Mouse (Mus musculus) liver, postnatal 0 days (tissue): ENCODE data around the gene Kctd7. TPM values are rescaled to one million over a fixed set of nuclear protein-coding genes. Genes with fewer than 3 reads are reported as not detected.

ENCODE experiments used
- ATAC-seq: fragments of 200-750 bp; cut with Nextera tagmentation; 2 replicates; pipeline ENCODE4 v1.8.0; 2017; ENCODE audit warnings: mild to moderate bottlenecking, moderate library complexity
- DNase-seq: peaks from one replicate; pipeline ENCODE4 v3.0.0-alpha.2; 2016
- H3K27ac ChIP-seq: fragments of 300-500 bp; sonication (generic); 2 replicates; pipeline ENCODE4 v1.5.1; 2014; ENCODE audit warnings: antibody characterized with exemption, moderate library complexity, mild to moderate bottlenecking, low read depth
- H3K27me3 ChIP-seq: fragments of 300-500 bp; sonication (generic); 2 replicates; pipeline ENCODE4 v1.6.1; 2014; ENCODE audit warnings: low read length, control low read depth, mixed read lengths; ENCODE audit not compliant: insufficient read depth
- H3K36me3 ChIP-seq: fragments of 300-500 bp; sonication (generic); replicated peaks from 2 replicates; pipeline ENCODE4 v1.6.1; 2014; ENCODE audit warnings: mild to moderate bottlenecking, control low read depth, low read length, moderate library complexity, mixed read lengths; ENCODE audit not compliant: insufficient read depth
- H3K4me1 ChIP-seq: fragments of 300-500 bp; sonication (generic); 2 replicates; pipeline ENCODE4 v1.6.1; 2014; ENCODE audit warnings: antibody characterized with exemption, mild to moderate bottlenecking, control low read depth; ENCODE audit not compliant: insufficient read depth
- H3K4me2 ChIP-seq: fragments of 300-500 bp; sonication (generic); 2 replicates; pipeline ENCODE4 v1.6.1; 2014; ENCODE audit warnings: low read depth, mild to moderate bottlenecking, low read length, moderate library complexity, mixed read lengths
- H3K4me3 ChIP-seq: fragments of 300-500 bp; sonication (generic); 2 replicates; pipeline ENCODE4 v1.5.1; 2014; ENCODE audit warnings: low read depth, low read length
- H3K9ac ChIP-seq: fragments of 300-500 bp; sonication (generic); replicated peaks from 2 replicates; pipeline ENCODE4 v1.6.1; 2014; ENCODE audit warnings: mild to moderate bottlenecking, moderate library complexity
- H3K9me3 ChIP-seq: fragments of 300-500 bp; sonication (generic); 2 replicates; pipeline ENCODE4 v1.6.1; 2016; ENCODE audit warnings: mild to moderate bottlenecking, control low read depth, low read length, mixed read lengths
- CTCF ChIP-seq: sonication (generic); IDR thresholded peaks from 2 replicates; pipeline ENCODE4 v1.5.1; 2016; ENCODE audit warnings: antibody characterized with exemption, low read depth
- EP300 ChIP-seq: IDR thresholded peaks from 2 replicates; pipeline ENCODE4 v1.6.1; 2016; ENCODE audit warnings: antibody characterized with exemption, low read depth, mild to moderate bottlenecking
- WGBS: fragments of 180-500 bp; shearing (Covaris S2); extraction: QIAGEN DNeasy Blood & Tissue Kit; methylation state at CpG from one replicate; pipeline ENCODE4 v1.1.7; 2014; ENCODE audit not compliant: insufficient replicate concordance; 5-methylcytosine and 5-hydroxymethylcytosine counted together
- polyA plus RNA-seq: library from polyadenylated mRNA; unstranded; fragments of >200 nt; fragmentation: Nextera tagmentation; extraction: Ambion mirVana; gene quantifications from 2 replicates; pipeline ENCODE4 v1.2.1, GENCODE M21; 2015

Gene Kctd7
- polyA plus RNA-seq, 1 experiment from 2014 or later, result 3.9 TPM

GRCm38 (mm10) chr5:130149726-130150310 lies 5.2 kb downstream of the Kctd7 start:
- no peak overlapping the region for H3K4me2 ChIP-seq
- H3K9me3 ChIP-seq, result no peaks in the 10 kb centered on the region
- H3K36me3 ChIP-seq, result peaks cover 37% of the 10 kb centered on the region
- no peak overlapping the region for H3K4me3 ChIP-seq
- ATAC-seq, result no peak
- no peak for TF ChIP-seq CTCF
- TF ChIP-seq EP300, result no peak
- no peak overlapping the region for H3K9ac ChIP-seq
- H3K4me1 ChIP-seq, result peaks cover 12% of the 10 kb centered on the region
- H3K27me3 ChIP-seq, result no peaks in the 10 kb centered on the region
- DNase-seq, result no peak
- WGBS, result 84% methylated on average over 7 of the region's 7 CpGs
- H3K27ac ChIP-seq, result no peak overlapping the region

- Histone ChIP-seq H3K4me1 (no peaks in the 10 kb centered on the region), H3K4me2 (no peak overlapping the region), H3K27ac (no peak overlapping the region), H3K9ac (no peak overlapping the region), H3K27me3 (no peaks in the 10 kb centered on the region), H3K4me3 (no peak overlapping the region), H3K9me3 (no peaks in the 10 kb centered on the region), H3K36me3 (peaks cover 28% of the 10 kb centered on the region)
- TF ChIP-seq CTCF (no peak), EP300 (no peak)
- ATAC-seq, result no peak
- no peak for DNase-seq
- 72% methylated on average over 2 of the region's 2 CpGs for WGBS
Measured at GRCm38 (mm10) chr5:130154286-130154685, 9.6 kb downstream of the Kctd7 start.

- Histone ChIP-seq H3K4me2 (no peak overlapping the region), H3K27me3 (no peaks in the 10 kb centered on the region), H3K9ac (no peak overlapping the region), H3K4me1 (no peaks in the 10 kb centered on the region), H3K4me3 (no peak overlapping the region), H3K36me3 (no peaks in the 10 kb centered on the region), H3K27ac (no peak overlapping the region), H3K9me3 (no peaks in the 10 kb centered on the region)
- 72% methylated on average over 4 of the region's 4 CpGs for WGBS
- ATAC-seq, result no peak
- TF ChIP-seq CTCF (no peak), EP300 (no peak)
- DNase-seq, result no peak
Measured at GRCm38 (mm10) chr5:130158545-130158944, 13.9 kb downstream of the Kctd7 start.

DNA sequence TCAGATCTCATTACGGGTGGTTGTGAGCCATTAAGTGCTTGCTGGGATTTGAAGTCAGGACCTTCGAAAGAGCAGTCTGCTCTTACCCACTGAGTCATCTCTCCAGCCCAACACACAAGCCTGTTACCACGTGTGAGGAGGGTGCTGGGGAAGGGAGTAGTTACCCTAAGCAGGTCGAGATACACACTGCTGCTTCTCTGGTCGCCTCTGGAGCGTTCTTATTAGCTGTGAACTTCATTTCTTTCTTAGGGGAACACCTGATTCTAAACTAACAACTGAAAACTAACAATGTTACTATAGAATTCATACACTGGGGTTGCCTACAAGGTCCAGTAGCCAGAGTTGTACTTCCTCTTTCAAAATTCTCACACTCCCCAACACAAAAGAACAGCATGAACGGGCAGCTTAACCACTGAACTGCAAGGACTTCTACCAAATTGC lies 15.1 kb downstream of the Kctd7 start:
- H3K9ac ChIP-seq, result no peak overlapping the region
- DNase-seq, result no peak
- TF ChIP-seq CTCF, result no peak
- no peak for TF ChIP-seq EP300
- no peaks in the 10 kb centered on the region for H3K9me3 ChIP-seq
- H3K27ac ChIP-seq, result no peak overlapping the region
- H3K4me2 ChIP-seq, result no peak overlapping the region
- ATAC-seq, result peak; percentile 33; the same call in 1 of the 2 replicates
- 49% methylated on average over 7 of the region's 7 CpGs for WGBS
- no peaks in the 10 kb centered on the region for H3K4me1 ChIP-seq
- H3K27me3 ChIP-seq, result no peaks in the 10 kb centered on the region
- H3K36me3 ChIP-seq, result no peaks in the 10 kb centered on the region
- H3K4me3 ChIP-seq, result no peak overlapping the region

- Histone ChIP-seq H3K27ac (no peak overlapping the region), H3K4me1 (no peaks in the 10 kb centered on the region; the same call in 1 of the 2 replicates), H3K9ac (no peak overlapping the region), H3K4me2 (no peak overlapping the region), H3K4me3 (no peak overlapping the region), H3K36me3 (no peaks in the 10 kb centered on the region), H3K27me3 (no peaks in the 10 kb centered on the region), H3K9me3 (no peaks in the 10 kb centered on the region)
- peak; percentile 46; the same call in 1 of the 2 replicates for ATAC-seq
- peak; percentile 87 for DNase-seq
- 2% methylated on average over 7 of the region's 7 CpGs for WGBS
- no peak for TF ChIP-seq EP300
- TF ChIP-seq CTCF, result peak; percentile 94
Measured at GRCm38 (mm10) chr5:130163670-130164069, 19.0 kb downstream of the Kctd7 start.

DNA sequence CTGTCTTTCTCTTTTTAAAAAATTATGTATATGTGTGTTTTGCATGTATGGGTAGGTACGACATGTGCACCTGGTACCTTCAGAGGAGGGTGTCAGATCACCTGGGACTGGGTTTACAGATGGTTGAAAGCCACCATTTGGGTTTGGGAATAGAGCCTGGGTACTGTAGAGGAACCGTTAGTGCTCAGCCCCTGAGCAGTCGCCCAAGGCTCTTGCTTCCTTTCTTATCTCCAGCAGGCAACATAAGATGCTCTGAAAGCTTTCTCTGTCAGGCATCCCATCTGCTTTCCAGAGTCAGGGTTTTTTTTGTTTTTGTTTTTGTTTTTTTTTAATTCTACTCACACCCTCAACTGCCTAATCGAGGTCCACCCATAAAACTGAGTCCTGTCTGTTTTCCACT lies 20.6 kb downstream of the Kctd7 start:
- H3K4me2 ChIP-seq, result no peak overlapping the region
- H3K9ac ChIP-seq, result no peak overlapping the region
- TF ChIP-seq EP300, result 0 out of 2 replicates have a peak, but pooled peaks have one; percentile 26
- no peak for TF ChIP-seq CTCF
- no peaks in the 10 kb centered on the region for H3K27me3 ChIP-seq
- H3K9me3 ChIP-seq, result no peaks in the 10 kb centered on the region
- no peak overlapping the region for H3K27ac ChIP-seq
- 50% methylated on average over 4 of the region's 4 CpGs for WGBS
- ATAC-seq (no peak), DNase-seq (no peak)
- H3K4me1 ChIP-seq, result peaks cover 8% of the 10 kb centered on the region
- H3K36me3 ChIP-seq, result no peaks in the 10 kb centered on the region
- H3K4me3 ChIP-seq, result no peak overlapping the region

GRCm38 (mm10) chr5:130169109-130169508 lies 24.4 kb downstream of the Kctd7 start:
- H3K27ac ChIP-seq, result peak overlapping the region; percentile 2

More at GRCm38 (mm10) chr5:130169109-130169508, 24.4 kb downstream of the Kctd7 start:
- 72% methylated on average over 6 of the region's 6 CpGs for WGBS
- Histone ChIP-seq H3K9me3 (no peaks in the 10 kb centered on the region), H3K36me3 (no peaks in the 10 kb centered on the region), H3K27me3 (no peaks in the 10 kb centered on the region), H3K4me3 (no peak overlapping the region), H3K9ac (no peak overlapping the region), H3K4me2 (no peak overlapping the region), H3K4me1 (peaks cover 31% of the 10 kb centered on the region)
- DNase-seq, result no peak
- TF ChIP-seq CTCF, result no peak
- no peak for TF ChIP-seq EP300
- ATAC-seq, result no peak
